9 mouse cellular contexts compared by ENCODE assay signal in genomic region chr2:18688286-18688685, GRCm38 (mm10). TPM values are rescaled to one million over a fixed set of nuclear protein-coding genes. Genes with fewer than 3 reads are reported as not detected.
DNase-seq lines count a peak whose midpoint lies in the region; ATAC-seq and TF ChIP-seq lines count a peak whose summit lies in the region.
"Had no signal": no experiment of that assay in that cellular context is flagged by ENCODE, and none has a peak within 500 bp of the region (broad histone marks: within the 10 kb centered on the region; RNA-seq: fewer than 3 reads in every experiment).

No protein-coding gene starts in this region.

- H3K9me3 ChIP-seq in heart, embryonic 10.5 days: no peaks in the 10 kb centered on the region
- no peaks in the 10 kb centered on the region for H3K9me3 ChIP-seq in ES-Bruce4 (replicated peaks; ENCODE audit: control insufficient read depth, insufficient read depth, low read length, poor library complexity, severe bottlenecking)
- 0 out of 2 replicates have a peak, but pooled peaks cover 3% of the 10 kb centered on the region for H3K9me3 ChIP-seq in hindbrain, embryonic 10.5 days
- H3K9me3 ChIP-seq in liver, embryonic 15.5 days (replicated peaks): no peaks in the 10 kb centered on the region

- no peak for DNase-seq in heart, embryonic 10.5 days (ENCODE audit: low spot score)
- DNase-seq in heart, postnatal 4 days: no peak
- no peak for DNase-seq in hindbrain, embryonic 10.5 days (ENCODE audit: low spot score)
- DNase-seq in adrenal gland, postnatal 10 days: no peak
- no peak for DNase-seq in layer of hippocampus, adult 18-20 months (ENCODE audit: low spot score in 2 of 2)
- DNase-seq in cerebellum, postnatal 14 days: no peak

- H3K4me2 ChIP-seq in liver, embryonic 15.5 days: peak overlapping the region; percentile 68

- peaks cover 91% of the 10 kb centered on the region for H3K27me3 ChIP-seq in heart, embryonic 10.5 days (ENCODE audit: insufficient read depth, poor library complexity, severe bottlenecking)
- peaks cover 33% of the 10 kb centered on the region for H3K27me3 ChIP-seq in ES-Bruce4 (ENCODE audit: control insufficient read depth, insufficient read depth, low read length, poor library complexity, severe bottlenecking)
- peaks cover 100% of the 10 kb centered on the region for H3K27me3 ChIP-seq in hindbrain, embryonic 10.5 days (ENCODE audit: insufficient read depth, poor library complexity, severe bottlenecking)
- peaks cover 83% of the 10 kb centered on the region for H3K27me3 ChIP-seq in liver, embryonic 15.5 days

- no peak for TF ChIP-seq CTCF in ES-Bruce4 (IDR thresholded peaks at IDR 0.05; ENCODE audit: low read depth, low read length)

- WGBS in heart, embryonic 10.5 days: 4% methylated on average over 6 of the region's 6 CpGs
- WGBS in hindbrain, embryonic 10.5 days: 4% methylated on average over 6 of the region's 6 CpGs
- 9% methylated on average over 6 of the region's 6 CpGs for WGBS in liver, embryonic 15.5 days (ENCODE audit: insufficient replicate concordance)

- H3K36me3 ChIP-seq in heart, embryonic 10.5 days: peaks cover 12% of the 10 kb centered on the region
- no peaks in the 10 kb centered on the region for H3K36me3 ChIP-seq in ES-Bruce4 (ENCODE audit: control insufficient read depth, insufficient read depth, low read length, poor library complexity, severe bottlenecking)
- H3K36me3 ChIP-seq in hindbrain, embryonic 10.5 days: peaks cover 13% of the 10 kb centered on the region
- peaks cover 7% of the 10 kb centered on the region; the same call in 1 of the 2 replicates for H3K36me3 ChIP-seq in liver, embryonic 15.5 days (replicated peaks)

- no peak overlapping the region for H3K9ac ChIP-seq in ES-Bruce4 (ENCODE audit: low read depth, poor library complexity, severe bottlenecking)
- H3K9ac ChIP-seq in liver, embryonic 15.5 days: no peak overlapping the region

- no peak overlapping the region for H3K27ac ChIP-seq in heart, embryonic 10.5 days
- H3K27ac ChIP-seq in ES-Bruce4 (ENCODE audit: insufficient read depth, low read length): no peak overlapping the region
- H3K27ac ChIP-seq in hindbrain, embryonic 10.5 days: no peak overlapping the region
- H3K27ac ChIP-seq in liver, embryonic 15.5 days (replicated peaks): no peak overlapping the region
- H3K27ac ChIP-seq: macrophage had no signal

- H3K4me3 ChIP-seq in heart, embryonic 10.5 days: peak overlapping the region; percentile 62
- peak overlapping the region; percentile 37 for H3K4me3 ChIP-seq in ES-Bruce4 (ENCODE audit: low read depth, low read length)
- H3K4me3 ChIP-seq in hindbrain, embryonic 10.5 days: peak overlapping the region; percentile 59
- peak overlapping the region; percentile 49 for H3K4me3 ChIP-seq in liver, embryonic 15.5 days (replicated peaks)

- TF ChIP-seq EP300 in ES-Bruce4 (IDR thresholded peaks at IDR 0.05; ENCODE audit: insufficient read depth, low read depth, low read length): no peak

- ATAC-seq in liver, embryonic 15.5 days (ENCODE audit: insufficient read depth): no peak

- no peak for TF ChIP-seq POLR2A in ES-Bruce4 (IDR thresholded peaks at IDR 0.05; ENCODE audit: insufficient read depth, low read length)

- H3K4me1 ChIP-seq in heart, embryonic 10.5 days: peaks cover 20% of the 10 kb centered on the region
- no peaks in the 10 kb centered on the region for H3K4me1 ChIP-seq in ES-Bruce4 (ENCODE audit: control insufficient read depth, insufficient read depth, low read length)
- peaks cover 23% of the 10 kb centered on the region for H3K4me1 ChIP-seq in hindbrain, embryonic 10.5 days (replicated peaks)
- H3K4me1 ChIP-seq in liver, embryonic 15.5 days (replicated peaks): peaks cover 21% of the 10 kb centered on the region

RNA-seq across cellular contexts. Expression of gene Spag6, which starts 5.5 kb away (rescaled TPM):
- not detected in 2 replicates for polyA plus RNA-seq in heart, embryonic 10.5 days (2016; fragmentation: Nextera tagmentation; extraction: Ambion mirVana)
- total RNA-seq in heart, postnatal 4 days (2021): under 1 TPM; 0.56 to 0.57 TPM
- polyA plus RNA-seq in ES-Bruce4 (2011; ENCODE audit: insufficient read depth, insufficient read length, low read depth, missing spikeins): not detected in 2 replicates
- 0.46 and 0.59 TPM in 2 replicates for polyA plus RNA-seq in hindbrain, embryonic 10.5 days (2016; fragmentation: Nextera tagmentation; extraction: Ambion mirVana)
- not detected in 2 replicates for polyA plus RNA-seq in liver, embryonic 15.5 days (2015; fragmentation: Nextera tagmentation; extraction: Ambion mirVana)
- 1 to 10 TPM in 1 of 2 experiments, under 1 TPM in 1; 0.69 to 1.3 TPM for total RNA-seq in adrenal gland, postnatal 10 days (2021)
- total RNA-seq in layer of hippocampus, adult 18-20 months (2021): 10 to 100 TPM; 10.2 to 10.8 TPM
- polyA plus RNA-seq: macrophage had no signal

RNA-seq across cellular contexts. Expression of gene Bmi1, which starts 11.5 kb away (rescaled TPM):
- polyA plus RNA-seq in heart, embryonic 10.5 days (2016; fragmentation: Nextera tagmentation; extraction: Ambion mirVana): 10.0 and 16.0 TPM in 2 replicates
- total RNA-seq in heart, postnatal 4 days (2021): 10 to 100 TPM; 63.8 to 69.2 TPM
- 5.6 and 8.0 TPM in 2 replicates for polyA plus RNA-seq in ES-Bruce4 (2011; ENCODE audit: insufficient read depth, insufficient read length, low read depth, missing spikeins)
- 25.1 and 26.8 TPM in 2 replicates for polyA plus RNA-seq in hindbrain, embryonic 10.5 days (2016; fragmentation: Nextera tagmentation; extraction: Ambion mirVana)
- 4.1 and 4.2 TPM in 2 replicates for polyA plus RNA-seq in liver, embryonic 15.5 days (2015; fragmentation: Nextera tagmentation; extraction: Ambion mirVana)
- 10 to 100 TPM; 38.9 to 48.8 TPM for total RNA-seq in adrenal gland, postnatal 10 days (2021)
- total RNA-seq in layer of hippocampus, adult 18-20 months (2021): 10 to 100 TPM; 65.6 to 68.9 TPM

RNA-seq across cellular contexts. Expression of gene Commd3, which starts 16.1 kb away (rescaled TPM):
- polyA plus RNA-seq in heart, embryonic 10.5 days (2016; fragmentation: Nextera tagmentation; extraction: Ambion mirVana): 106 and 113 TPM in 2 replicates
- 100 to 1,000 TPM; 126 to 140 TPM for total RNA-seq in heart, postnatal 4 days (2021)
- 56.7 and 61.8 TPM in 2 replicates for polyA plus RNA-seq in ES-Bruce4 (2011; ENCODE audit: insufficient read depth, insufficient read length, low read depth, missing spikeins)
- polyA plus RNA-seq in hindbrain, embryonic 10.5 days (2016; fragmentation: Nextera tagmentation; extraction: Ambion mirVana): 86.0 and 122 TPM in 2 replicates
- 76.8 and 85.1 TPM in 2 replicates for polyA plus RNA-seq in liver, embryonic 15.5 days (2015; fragmentation: Nextera tagmentation; extraction: Ambion mirVana)
- total RNA-seq in adrenal gland, postnatal 10 days (2021): 100 to 1,000 TPM; 111 to 122 TPM
- 10 to 100 TPM; 85.4 to 92.4 TPM for total RNA-seq in layer of hippocampus, adult 18-20 months (2021)
